Mouse (Mus musculus): ENCODE measurements around the gene Cad.

- TF ChIP-seq CHD1 (IDR thresholded peaks at IDR 0.05; ENCODE audit: low read depth, low read length) (no peak), POLR2A (IDR thresholded peaks at IDR 0.05; ENCODE audit: control insufficient read depth in 1 of 2, insufficient read depth in 1 of 2, low read depth in 1 of 2, low read length in 2 of 2, poor library complexity in 1 of 2) (0 out of 4 replicates have a peak, but pooled peaks of 1 of the 2 experiments have one; percentile 32), GABPA (IDR thresholded peaks at IDR 0.05; ENCODE audit: low read depth, low read length) (no peak), CTCF (IDR thresholded peaks at IDR 0.05 in 2 of 3, conservative IDR thresholded peaks at IDR 0.05 in 1 of 3; ENCODE audit: control insufficient read depth in 1 of 3, insufficient read depth in 1 of 3, low read depth in 2 of 3, low read length in 3 of 3, poor library complexity in 1 of 3, severe bottlenecking in 1 of 3) (no peak), CHD2 (IDR thresholded peaks at IDR 0.05; ENCODE audit: low read length) (no peak), USF2 (IDR thresholded peaks at IDR 0.05; ENCODE audit: borderline replicate concordance in 1 of 2, insufficient read depth in 1 of 2, low read depth in 1 of 2, low read length in 2 of 2) (no peak)
Observed at GRCm38 (mm10) chr5:31094799-31095691, 40.5 kb downstream of the Cad start.
